Mouse (Mus musculus) embryonic facial prominence, embryonic 14.5 days (tissue): ENCODE measurements around the gene Rbm6. TPM values are rescaled to one million over a fixed set of nuclear protein-coding genes. Genes with fewer than 3 reads are reported as not detected.

Source experiments
- ATAC-seq: fragments of 200-750 bp; cut with Nextera tagmentation; 2 replicates; pipeline ENCODE4 v1.8.0; 2017; ENCODE audit warnings: low read depth, moderate number of reproducible peaks, moderate TSS enrichment
- DNase-seq: peaks from one replicate; pipeline ENCODE4 v3.0.0-alpha.2; 2015; ENCODE audit warnings: low spot score
- H3K27ac ChIP-seq: fragments of 300-500 bp; sonication (generic); replicated peaks from 2 replicates; pipeline ENCODE4 v1.5.1; 2014; ENCODE audit warnings: low read depth, mild to moderate bottlenecking, low read length, moderate library complexity
- H3K27me3 ChIP-seq: fragments of 300-500 bp; sonication (generic); replicated peaks from 2 replicates; pipeline ENCODE4 v1.6.1; 2014; ENCODE audit warnings: low read length; ENCODE audit not compliant: control insufficient read depth, insufficient read depth
- H3K36me3 ChIP-seq: fragments of 300-500 bp; sonication (generic); 2 replicates; pipeline ENCODE4 v1.6.1; 2014; ENCODE audit warnings: low read length, mixed read lengths; ENCODE audit not compliant: control insufficient read depth, insufficient read depth
- H3K4me1 ChIP-seq: fragments of 300-500 bp; sonication (generic); 2 replicates; pipeline ENCODE4 v1.6.1; 2014; ENCODE audit warnings: antibody characterized with exemption, low read length; ENCODE audit not compliant: control insufficient read depth, insufficient read depth
- H3K4me2 ChIP-seq: fragments of 300-500 bp; sonication (generic); 2 replicates; pipeline ENCODE4 v1.6.1; 2014; ENCODE audit warnings: low read depth, mild to moderate bottlenecking, low read length, moderate library complexity, mixed read lengths
- H3K4me3 ChIP-seq: fragments of 300-500 bp; sonication (generic); 2 replicates; pipeline ENCODE4 v1.5.1; 2014; ENCODE audit warnings: low read depth, mild to moderate bottlenecking, low read length
- H3K9ac ChIP-seq: fragments of 300-500 bp; sonication (generic); 2 replicates; pipeline ENCODE4 v1.6.1; 2014; ENCODE audit warnings: low read depth, mild to moderate bottlenecking, low read length, moderate library complexity, mixed read lengths
- H3K9me3 ChIP-seq: fragments of 300-500 bp; sonication (generic); 2 replicates; pipeline ENCODE4 v1.6.1; 2016; ENCODE audit warnings: low read length; ENCODE audit not compliant: control insufficient read depth
- WGBS: fragments of 180-500 bp; shearing (Covaris S2); extraction: QIAGEN DNeasy Blood & Tissue Kit; methylation state at CpG from one replicate; pipeline ENCODE4 v1.1.7; 2014; 5-methylcytosine and 5-hydroxymethylcytosine counted together
- polyA plus RNA-seq: library from polyadenylated mRNA; unstranded; fragments of >200 nt; fragmentation: Nextera tagmentation; extraction: Ambion mirVana; gene quantifications from 2 replicates; pipeline ENCODE4 v1.2.1, GENCODE M21; 2014

Gene Rbm6
- polyA plus RNA-seq, 1 experiment from 2014 or later: 52.2 TPM

GRCm38 (mm10) chr9:107906967-107907800 lies 34.1 kb upstream of the Rbm6 start:
- Histone ChIP-seq H3K36me3 (no peaks in the 10 kb centered on the region), H3K4me1 (peaks cover 48% of the 10 kb centered on the region), H3K4me2 (peak overlapping the region; percentile 82), H3K9ac (peak overlapping the region; percentile 69), H3K27me3 (no peaks in the 10 kb centered on the region; the same call in 1 of the 2 replicates), H3K4me3 (peak overlapping the region; percentile 46), H3K27ac (peak overlapping the region; percentile 75; the same call in 1 of the 2 replicates), H3K9me3 (no peaks in the 10 kb centered on the region)
- ATAC-seq: no peak; the same call in 1 of the 2 replicates
- WGBS: 37% methylated on average over 27 of the region's 31 CpGs
- DNase-seq: no peak

DNA sequence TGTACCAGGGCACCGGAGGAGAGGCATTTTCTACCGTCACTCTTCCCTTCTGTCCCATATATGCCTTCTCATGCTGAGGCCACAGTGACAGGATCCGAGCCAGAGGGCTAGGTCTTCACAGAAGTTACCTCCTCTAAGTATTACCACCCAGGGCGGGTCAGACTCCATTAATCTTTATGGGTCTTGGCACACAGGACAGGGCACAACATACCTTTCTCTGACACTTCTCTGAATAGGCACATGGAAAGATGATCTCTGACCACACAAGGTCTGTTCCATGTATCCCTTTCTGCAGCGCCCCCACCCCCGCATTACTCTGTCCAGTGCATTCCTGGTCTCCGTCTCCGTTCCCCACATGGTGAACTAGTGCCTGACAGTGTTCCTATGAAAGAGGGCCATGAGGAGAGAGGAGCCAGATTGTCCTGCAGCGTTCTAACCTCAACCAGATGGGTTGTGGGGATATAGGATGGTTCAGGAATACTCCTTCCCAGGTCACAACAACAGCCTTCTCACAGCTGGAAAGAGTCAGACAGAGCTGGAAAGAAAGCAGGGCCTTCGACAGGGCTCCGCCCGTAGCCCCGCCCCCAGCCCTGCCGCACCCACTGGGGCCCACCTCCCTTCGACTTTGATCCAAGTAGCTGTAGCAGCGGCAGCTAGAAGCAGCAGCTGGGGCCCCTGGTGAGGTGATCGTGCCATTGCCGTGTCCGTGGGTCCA lies 33.4 kb upstream of the Rbm6 start, which contains the start of gene Mst1r:
Gene Mst1r (plus strand): TSS at position 622 of the 715 bp plus-strand sequence.
- 20% methylated on average over 16 of the region's 19 CpGs for WGBS
- Histone ChIP-seq H3K27me3 (no peaks in the 10 kb centered on the region; the same call in 1 of the 2 replicates), H3K27ac (peak within 1 kb of the TSS; percentile 75), H3K4me3 (peak within 1 kb of the TSS; percentile 46), H3K4me2 (peak within 1 kb of the TSS; percentile 82), H3K36me3 (no peaks in the 10 kb centered on the region), H3K9ac (peak within 1 kb of the TSS; percentile 69), H3K4me1 (peaks cover 48% of the 10 kb centered on the region), H3K9me3 (no peaks in the 10 kb centered on the region)
- peak; percentile 91 for ATAC-seq
- DNase-seq: peak; percentile 91

DNA sequence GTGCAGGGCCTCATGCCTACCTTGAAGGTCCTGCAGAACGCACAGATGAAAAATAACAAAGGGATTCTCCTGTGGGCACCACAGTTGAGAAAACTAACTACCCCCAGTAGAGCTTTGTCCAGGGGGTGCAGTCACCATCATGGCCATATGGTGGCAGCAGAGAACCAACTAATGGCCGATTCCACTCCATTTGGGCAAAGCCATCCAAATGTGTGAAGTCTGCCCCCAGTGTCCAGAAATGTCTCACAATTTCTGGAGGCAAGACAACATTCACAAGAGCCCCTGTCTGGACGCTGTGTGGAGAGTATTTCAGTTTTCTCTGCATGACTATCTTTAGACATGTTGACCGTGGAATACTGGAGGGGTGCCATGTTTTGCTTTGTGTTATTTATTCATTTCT lies 31.7 kb upstream of the Rbm6 start:
- Histone ChIP-seq H3K36me3 (0 out of 2 replicates have a peak, but pooled peaks cover 4% of the 10 kb centered on the region), H3K4me2 (no peak overlapping the region), H3K9ac (no peak overlapping the region), H3K27ac (no peak overlapping the region), H3K9me3 (no peaks in the 10 kb centered on the region), H3K4me3 (no peak overlapping the region), H3K4me1 (peaks cover 43% of the 10 kb centered on the region), H3K27me3 (peaks cover 15% of the 10 kb centered on the region)
- WGBS: 2% methylated on average over 4 of the region's 4 CpGs
- DNase-seq: peak; percentile 92
- peak; percentile 41 for ATAC-seq

- 18% methylated on average over 12 of the region's 17 CpGs for WGBS
- peak overlapping the region; percentile 54 for H3K9ac ChIP-seq
- peak overlapping the region; percentile 56 for H3K4me2 ChIP-seq
- H3K27me3 ChIP-seq: peaks cover 15% of the 10 kb centered on the region
- DNase-seq (no peak), ATAC-seq (no peak)
- H3K27ac ChIP-seq: no peak overlapping the region
- H3K4me3 ChIP-seq: peak overlapping the region; percentile 32
- peaks cover 12% of the 10 kb centered on the region for H3K4me1 ChIP-seq
- no peaks in the 10 kb centered on the region for H3K9me3 ChIP-seq
- peaks cover 7% of the 10 kb centered on the region for H3K36me3 ChIP-seq
Measured at GRCm38 (mm10) chr9:107901627-107901914, 28.5 kb upstream of the Rbm6 start.

- H3K9me3 ChIP-seq: no peaks in the 10 kb centered on the region
- no peak overlapping the region for H3K27ac ChIP-seq
- peaks cover 7% of the 10 kb centered on the region for H3K4me1 ChIP-seq
- peaks cover 15% of the 10 kb centered on the region for H3K27me3 ChIP-seq
- H3K4me2 ChIP-seq: peak overlapping the region; percentile 56
- H3K36me3 ChIP-seq: peaks cover 7% of the 10 kb centered on the region
- peak; percentile 77 for DNase-seq
- peak; percentile 74 for ATAC-seq
- peak overlapping the region; percentile 32 for H3K4me3 ChIP-seq
- peak overlapping the region; percentile 54 for H3K9ac ChIP-seq
- WGBS: 10% methylated on average over 44 of the region's 44 CpGs
Measured at GRCm38 (mm10) chr9:107900840-107901626, 28.0 kb upstream of the Rbm6 start.

DNA sequence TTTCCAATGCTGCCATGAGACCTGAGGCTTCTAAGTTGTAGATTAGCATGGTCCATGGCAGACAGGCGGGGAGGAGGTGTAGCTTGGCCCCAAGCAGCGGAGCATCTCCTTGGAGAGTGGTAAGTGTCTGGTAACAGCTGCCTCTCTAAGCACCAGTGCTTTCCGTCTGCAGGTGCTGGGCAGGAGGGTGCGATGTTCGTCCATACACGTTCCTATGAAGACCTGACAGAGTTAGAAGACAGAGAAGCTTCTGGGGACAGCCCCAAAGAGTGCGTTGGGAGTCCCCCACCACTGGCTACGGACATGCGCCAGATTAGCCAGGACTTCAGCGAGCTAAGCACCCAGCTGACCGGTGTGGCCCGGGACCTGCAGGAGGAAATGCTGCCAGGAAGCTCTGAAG lies 26.8 kb upstream of the Rbm6 start:
- Histone ChIP-seq H3K9ac (no peak overlapping the region), H3K27ac (no peak overlapping the region), H3K27me3 (peaks cover 15% of the 10 kb centered on the region), H3K4me1 (0 out of 2 replicates have a peak, but pooled peaks cover under 1% of the 10 kb centered on the region), H3K9me3 (no peaks in the 10 kb centered on the region), H3K4me2 (no peak overlapping the region), H3K36me3 (peaks cover 7% of the 10 kb centered on the region), H3K4me3 (no peak overlapping the region)
- ATAC-seq: no peak
- 63% methylated on average over 12 of the region's 12 CpGs for whole genome bisulfite sequencing
- DNase-seq: no peak

DNA sequence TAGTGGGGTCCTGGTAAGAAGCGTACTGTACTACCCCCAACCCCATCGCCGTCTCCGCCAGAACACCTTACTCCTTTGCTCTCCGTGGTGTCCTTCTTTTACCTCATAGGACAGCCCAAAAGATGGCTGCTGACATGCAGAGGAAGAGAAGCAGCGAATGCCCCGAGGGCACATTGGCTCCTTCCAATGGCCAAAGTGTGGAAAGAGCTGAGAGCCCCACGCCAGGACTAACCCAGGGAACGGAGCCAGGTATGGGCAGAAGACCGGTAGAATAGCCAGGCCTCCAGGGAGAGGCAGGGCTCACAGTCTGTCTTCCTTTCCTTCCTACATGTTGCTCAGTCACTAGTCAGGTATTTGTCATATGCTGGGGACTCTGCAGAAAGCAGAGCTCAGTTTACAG lies 25.5 kb upstream of the Rbm6 start:
- no peak overlapping the region for H3K27ac ChIP-seq
- no peaks in the 10 kb centered on the region for H3K9me3 ChIP-seq

GRCm38 (mm10) chr9:107891023-107891422 lies 18.0 kb upstream of the Rbm6 start:
- H3K4me1 ChIP-seq: peaks cover 6% of the 10 kb centered on the region
- no peaks in the 10 kb centered on the region for H3K9me3 ChIP-seq
- H3K36me3 ChIP-seq: no peaks in the 10 kb centered on the region
- H3K9ac ChIP-seq: no peak overlapping the region
- H3K27ac ChIP-seq: no peak overlapping the region
- no peak for ATAC-seq
- H3K4me2 ChIP-seq: no peak overlapping the region
- WGBS: 94% methylated on average over 1 of the region's 1 CpGs
- H3K4me3 ChIP-seq: no peak overlapping the region
- DNase-seq: no peak
- H3K27me3 ChIP-seq: no peaks in the 10 kb centered on the region; the same call in 1 of the 2 replicates

More for the DNA sequence above, 25.5 kb upstream of the Rbm6 start:
- Histone ChIP-seq H3K27me3 (peaks cover 15% of the 10 kb centered on the region), H3K4me1 (no peaks in the 10 kb centered on the region), H3K36me3 (peaks cover 7% of the 10 kb centered on the region), H3K4me2 (no peak overlapping the region), H3K4me3 (no peak overlapping the region), H3K9ac (no peak overlapping the region)
- no peak for ATAC-seq
- DNase-seq: no peak
- 76% methylated on average over 10 of the region's 10 CpGs for WGBS
